Mouse (Mus musculus) layer of hippocampus, adult 8-10 months (tissue): Measurements from ENCODE around the gene Atp5h. TPM values are rescaled to one million over a fixed set of nuclear protein-coding genes. Genes with fewer than 3 reads are reported as not detected.

Source experiments
- DNase-seq, 2 experiments: peaks; one replicate each; pipeline ENCODE4 v3.0.0; 2022; ENCODE audit warnings: low spot score in 2 of 2
- total RNA-seq, 4 experiments: library from RNA; stranded (reverse); gene quantifications; 2 replicates each; pipeline ENCODE4 v1.2.4; 2022

Gene Atp5h
- total RNA-seq, 4 experiments from 2014 or later, result 450 to 501 (median 483) TPM

- DNase-seq, result no peak
These were observed 17.9 kb upstream of the Atp5h start for GRCm38 (mm10) chr11:115437571-115438122.

GRCm38 (mm10) chr11:115435596-115436337 is 16.0 kb upstream of the Atp5h start:
- DNase-seq, result peak in 1 of 2 experiments; percentile 43

- no peak for DNase-seq
These were observed 13.6 kb upstream of the Atp5h start for GRCm38 (mm10) chr11:115433342-115433741.

- no peak for DNase-seq
These were observed 13.1 kb upstream of the Atp5h start for GRCm38 (mm10) chr11:115432814-115433213.

- no peak for DNase-seq
These were observed 10.8 kb upstream of the Atp5h start for GRCm38 (mm10) chr11:115430561-115430960.

- no peak for DNase-seq
These were observed 9.5 kb upstream of the Atp5h start for GRCm38 (mm10) chr11:115429307-115429706.

GRCm38 (mm10) chr11:115427482-115428331 is 7.9 kb upstream of the Atp5h start:
- peak; percentile 71 to 75 for DNase-seq

GRCm38 (mm10) chr11:115425671-115426070 is 5.9 kb upstream of the Atp5h start:
- no peak for DNase-seq

GRCm38 (mm10) chr11:115424666-115425065 is 4.9 kb upstream of the Atp5h start:
- no peak for DNase-seq

- no peak for DNase-seq
These were observed 3.3 kb upstream of the Atp5h start for GRCm38 (mm10) chr11:115423091-115423490.

GRCm38 (mm10) chr11:115421972-115422371 is 2.2 kb upstream of the Atp5h start:
- no peak for DNase-seq

GRCm38 (mm10) chr11:115421328-115421727 is 1.6 kb upstream of the Atp5h start:
- DNase-seq, result no peak

GRCm38 (mm10) chr11:115420336-115421190 is 801 bp upstream of the Atp5h start:
- peak in 1 of 2 experiments; percentile 39 for DNase-seq

GRCm38 (mm10) chr11:115409556-115409955 is 10.2 kb downstream of the Atp5h start:
- DNase-seq, result no peak

GRCm38 (mm10) chr11:115408266-115408920 is 11.4 kb downstream of the Atp5h start:
- DNase-seq, result no peak

- no peak for DNase-seq
These were observed 12.8 kb downstream of the Atp5h start for GRCm38 (mm10) chr11:115406858-115407401.

GRCm38 (mm10) chr11:115405723-115406122 is 14.0 kb downstream of the Atp5h start:
- DNase-seq, result no peak

GRCm38 (mm10) chr11:115403338-115404124 is 16.2 kb downstream of the Atp5h start, which contains the start of gene Mrpl58:
Gene Mrpl58, plus strand, starts transcription at chr11:115403752.
- peak in 1 of 2 experiments; percentile 83 for DNase-seq

- DNase-seq, result peak in 1 of 2 experiments; percentile 71
These were observed 19.0 kb downstream of the Atp5h start for GRCm38 (mm10) chr11:115400630-115401391.
